8 mouse cellular contexts compared by ENCODE assay signal in the genomic region with DNA sequence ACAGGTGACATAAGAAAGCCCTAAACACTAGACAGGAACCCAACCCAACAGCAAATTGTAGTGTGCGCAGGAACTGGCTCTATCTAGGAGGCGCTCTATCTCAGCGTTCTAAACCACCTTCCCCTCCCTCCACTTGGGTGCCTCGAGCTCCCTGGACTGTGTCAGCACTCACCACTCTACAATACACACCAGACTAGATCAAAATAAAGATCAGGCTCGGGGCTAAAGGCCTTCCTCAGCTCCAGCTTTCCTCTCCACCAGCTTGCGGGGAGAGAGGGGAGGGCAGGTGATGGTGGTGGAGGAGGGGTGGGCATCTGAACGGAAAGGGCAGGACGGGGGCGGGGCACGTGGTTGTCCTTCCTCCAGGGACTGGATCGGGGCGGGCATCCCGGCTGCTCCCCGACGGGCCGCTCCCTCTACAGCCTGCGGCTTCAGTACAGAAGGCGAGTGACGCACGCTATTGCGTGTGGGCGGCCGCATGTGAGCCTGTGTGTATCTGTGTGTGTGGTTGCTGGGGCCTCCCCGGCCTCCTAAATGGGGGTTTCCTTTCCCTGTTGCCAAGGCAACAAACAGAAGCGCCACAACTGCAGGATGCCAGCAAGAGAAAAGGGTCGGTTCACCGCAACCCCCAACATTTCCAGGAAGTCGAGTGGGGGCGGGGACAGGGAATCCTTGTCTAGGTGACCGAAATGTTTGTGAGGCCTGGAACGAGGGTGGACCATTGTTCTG. TPM values are rescaled to one million over a fixed set of nuclear protein-coding genes. Genes with fewer than 3 reads are reported as not detected.
A peak's percentile ranks its signal among the peaks of the same experiment; 100 is the strongest.
DNase-seq lines count a peak whose midpoint lies in the region; ATAC-seq lines count a peak whose summit lies in the region.

A gene (minus strand): TSS at position 265 of the 729 bp plus-strand sequence.

- H3K9me3 ChIP-seq in megakaryocyte, embryonic 14.5 days, result no peaks in the 10 kb centered on the region

- H3K4me1 ChIP-seq in megakaryocyte, embryonic 14.5 days, result peaks cover 98% of the 10 kb centered on the region

- DNase-seq in adrenal gland, adult 18-20 months (ENCODE audit: low spot score in 2 of 2), result peak; percentile 89 to 91
- peak; percentile 94 for DNase-seq in embryo, embryonic 11 days
- peak; percentile 94 for DNase-seq in gastrocnemius, postnatal 25 days
- DNase-seq in left cerebral cortex, adult 9 months (ENCODE audit: low spot score in 2 of 2), result peak; percentile 88 to 94
- DNase-seq in right cerebral cortex, postnatal 10 days (ENCODE audit: low spot score in 2 of 2), result peak; percentile 95 to 97
- DNase-seq in urinary bladder, postnatal 14 days (ENCODE audit: low spot score), result peak; percentile 97

- peaks cover 3% of the 10 kb centered on the region for H3K27me3 ChIP-seq in megakaryocyte, embryonic 14.5 days (replicated peaks)

- peaks cover 12% of the 10 kb centered on the region for H3K36me3 ChIP-seq in megakaryocyte, embryonic 14.5 days (replicated peaks; ENCODE audit: low read length)

- peak within 1 kb of the TSS; percentile 93 for H3K4me3 ChIP-seq in megakaryocyte, embryonic 14.5 days (replicated peaks)

- ATAC-seq in inflammation-experienced regulatory T-cells, adult 6 months, result peak; percentile 89

RNA-seq across cellular contexts. Expression of the gene that starts here (rescaled TPM):
- total RNA-seq in adrenal gland, adult 18-20 months (2021), result 100 to 1,000 TPM; 106 to 137 TPM
- 100 to 1,000 TPM in 1 of 2 experiments, 10 to 100 TPM in 1; 99.2 to 106 TPM for total RNA-seq in gastrocnemius, postnatal 25 days (2021)
- 1 to 10 TPM; 2.6 to 8.0 (median 4.0) TPM for polyA plus RNA-seq in inflammation-experienced regulatory T-cells, adult 6 months (2017; shearing (Covaris generic))
- 607 and 1,158 TPM in 2 replicates for polyA plus RNA-seq in megakaryocyte, embryonic 14.5 days (2012; ENCODE audit: insufficient read depth, low replicate concordance)

Comparison
In these comparisons a context has a peak if more than half of its experiments do, and no peak if none do; other contexts are left out.
1. Peak in every context shown above with its lines: DNase-seq, ATAC-seq and H3K4me3 ChIP-seq.
2. RNA of the gene that starts here (polyA plus RNA-seq): 607 to 1,158 TPM in megakaryocyte, embryonic 14.5 days; 2.6 to 8.0 TPM in inflammation-experienced regulatory T-cells, adult 6 months; every median in the first group is over 10 times any median in the second.